Mouse (Mus musculus): ENCODE measurements around the gene Tmem141. TPM values are rescaled to one million over a fixed set of nuclear protein-coding genes. Genes with fewer than 3 reads are reported as not detected.

Tmem141 gene
- polyA plus RNA-seq, 1 experiment from 2014 or later, result 25.7 TPM

DNA sequence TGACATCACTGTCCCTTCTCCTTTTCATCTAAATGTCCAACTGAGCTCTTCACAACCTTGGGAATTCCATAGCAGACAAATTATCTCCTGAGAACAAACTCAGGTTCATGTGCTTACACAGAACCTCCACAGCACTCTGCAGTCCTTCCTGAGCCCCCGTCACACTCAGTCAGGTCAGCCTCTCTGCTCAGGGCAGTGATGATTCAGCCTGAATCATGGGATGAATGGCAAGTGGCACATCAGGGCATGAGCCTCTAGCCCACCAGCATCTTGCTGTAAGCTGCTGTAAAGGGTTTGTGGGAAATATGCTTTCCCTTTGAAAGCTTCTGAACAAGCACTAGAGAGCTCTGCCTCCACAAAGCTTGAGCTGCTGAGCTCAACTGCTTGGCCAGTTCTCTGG lies 23.1 kb downstream of the Tmem141 start:
- Histone ChIP-seq H3K9me3 (ENCODE audit: control insufficient read depth, low read length) (no peaks in the 10 kb centered on the region), H3K4me2 (ENCODE audit: low read length) (no peak overlapping the region), H3K9ac (ENCODE audit: low read length) (no peak overlapping the region), H3K27me3 (replicated peaks; ENCODE audit: control insufficient read depth, insufficient read depth, low read length) (no peaks in the 10 kb centered on the region), H3K4me3 (ENCODE audit: low read depth, low read length) (no peak overlapping the region), H3K27ac (ENCODE audit: low read depth) (no peak overlapping the region), H3K36me3 (ENCODE audit: control insufficient read depth, insufficient read depth, low read length) (peaks cover 88% of the 10 kb centered on the region), H3K4me1 (replicated peaks; ENCODE audit: control insufficient read depth, insufficient read depth, low read length) (no peaks in the 10 kb centered on the region)
- WGBS, result 96% methylated on average over 1 of the region's 1 CpGs
- DNase-seq (ENCODE audit: low spot score) (no peak), ATAC-seq (replicated peaks; ENCODE audit: low FRiP score, low TSS enrichment, low read depth) (no peak)

DNA sequence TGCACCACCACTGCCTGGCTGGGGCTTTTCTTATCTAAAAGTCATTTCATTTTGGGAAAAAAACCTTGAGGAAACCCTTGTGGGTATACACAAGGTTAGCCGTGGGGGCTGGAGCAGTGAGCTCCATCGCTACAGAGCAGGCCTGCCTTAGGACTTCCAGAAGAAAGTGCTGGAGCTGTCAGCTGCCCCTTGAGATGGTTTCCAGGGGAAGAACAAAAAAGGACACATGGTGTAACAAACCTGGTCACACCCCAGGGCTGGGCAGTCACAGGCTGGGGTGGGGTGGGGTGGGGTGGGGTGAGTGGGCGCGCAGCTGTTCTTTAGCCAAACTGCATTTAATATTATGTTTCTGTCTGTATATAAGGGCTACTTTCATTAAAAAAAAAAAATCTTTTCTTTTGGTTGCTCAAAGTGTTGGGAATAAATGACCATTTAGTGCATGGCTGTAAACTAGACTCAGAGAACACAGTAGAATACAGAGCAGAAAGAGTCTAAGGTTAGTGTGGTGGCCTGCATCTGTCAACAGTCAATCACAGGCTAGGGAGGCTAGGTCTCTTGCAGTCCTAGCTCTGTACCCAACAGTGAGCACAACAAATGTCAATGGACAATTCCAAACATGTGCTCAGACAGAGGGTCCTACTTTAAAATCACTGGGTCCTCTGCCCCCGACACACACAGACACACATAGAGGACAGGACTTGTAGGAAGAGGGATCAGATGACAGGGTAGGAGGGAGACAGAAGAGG lies 24.9 kb downstream of the Tmem141 start:
- ATAC-seq (replicated peaks; ENCODE audit: low FRiP score, low TSS enrichment, low read depth) (no peak), DNase-seq (ENCODE audit: low spot score) (no peak)
- Histone ChIP-seq H3K36me3 (ENCODE audit: control insufficient read depth, insufficient read depth, low read length) (peaks cover 94% of the 10 kb centered on the region), H3K4me1 (replicated peaks; ENCODE audit: control insufficient read depth, insufficient read depth, low read length) (no peaks in the 10 kb centered on the region), H3K4me2 (ENCODE audit: low read length) (no peak overlapping the region), H3K9me3 (ENCODE audit: control insufficient read depth, low read length) (no peaks in the 10 kb centered on the region), H3K9ac (ENCODE audit: low read length) (no peak overlapping the region), H3K27ac (ENCODE audit: low read depth) (no peak overlapping the region), H3K27me3 (replicated peaks; ENCODE audit: control insufficient read depth, insufficient read depth, low read length) (no peaks in the 10 kb centered on the region), H3K4me3 (ENCODE audit: low read depth, low read length) (no peak overlapping the region)
- WGBS, result 98% methylated on average over 5 of the region's 5 CpGs

DNA sequence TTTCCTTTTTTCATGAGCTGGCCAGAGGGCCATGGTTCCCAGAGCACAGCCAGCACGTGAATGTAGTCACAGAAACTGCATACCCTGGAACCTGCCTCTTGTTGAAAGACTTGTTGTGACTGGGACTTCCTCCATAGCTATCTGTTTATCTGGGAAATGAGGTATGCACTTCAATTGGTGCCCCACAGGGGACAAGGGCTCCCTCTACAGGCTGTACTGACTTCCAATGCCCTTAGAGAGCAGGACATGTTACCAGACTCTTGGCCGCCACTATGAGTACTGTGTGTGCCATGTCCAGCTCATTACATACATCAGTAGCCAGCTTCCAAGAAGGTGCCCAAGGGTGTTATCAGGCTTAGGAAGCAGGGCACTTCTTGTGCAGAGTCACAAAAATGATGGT lies 29.9 kb downstream of the Tmem141 start:
- Histone ChIP-seq H3K27me3 (replicated peaks; ENCODE audit: control insufficient read depth, insufficient read depth, low read length) (no peaks in the 10 kb centered on the region), H3K9me3 (ENCODE audit: control insufficient read depth, low read length) (no peaks in the 10 kb centered on the region), H3K9ac (ENCODE audit: low read length) (no peak overlapping the region), H3K4me2 (ENCODE audit: low read length) (no peak overlapping the region), H3K27ac (ENCODE audit: low read depth) (no peak overlapping the region), H3K4me3 (ENCODE audit: low read depth, low read length) (no peak overlapping the region), H3K4me1 (replicated peaks; ENCODE audit: control insufficient read depth, insufficient read depth, low read length) (no peaks in the 10 kb centered on the region), H3K36me3 (ENCODE audit: control insufficient read depth, insufficient read depth, low read length) (peaks cover 88% of the 10 kb centered on the region)
- 85% methylated on average over 2 of the region's 2 CpGs for WGBS
- no peak for ATAC-seq (replicated peaks; ENCODE audit: low FRiP score, low TSS enrichment, low read depth)
- DNase-seq (ENCODE audit: low spot score), result peak; percentile 53

- DNase-seq (ENCODE audit: low spot score), result no peak
- H3K9ac ChIP-seq (ENCODE audit: low read length), result no peak overlapping the region
- H3K4me1 ChIP-seq (replicated peaks; ENCODE audit: control insufficient read depth, insufficient read depth, low read length), result no peaks in the 10 kb centered on the region
- no peak overlapping the region for H3K4me3 ChIP-seq (ENCODE audit: low read depth, low read length)
- WGBS, result 92% methylated on average over 8 of the region's 8 CpGs
- H3K27ac ChIP-seq (ENCODE audit: low read depth), result no peak overlapping the region
- H3K9me3 ChIP-seq (ENCODE audit: control insufficient read depth, low read length), result no peaks in the 10 kb centered on the region
- H3K27me3 ChIP-seq (replicated peaks; ENCODE audit: control insufficient read depth, insufficient read depth, low read length), result no peaks in the 10 kb centered on the region
- ATAC-seq (replicated peaks; ENCODE audit: low FRiP score, low TSS enrichment, low read depth), result no peak
- peaks cover 89% of the 10 kb centered on the region for H3K36me3 ChIP-seq (ENCODE audit: control insufficient read depth, insufficient read depth, low read length)
- no peak overlapping the region for H3K4me2 ChIP-seq (ENCODE audit: low read length)
Observed at GRCm38 (mm10) chr2:25588227-25588907, 33.4 kb downstream of the Tmem141 start.

DNA sequence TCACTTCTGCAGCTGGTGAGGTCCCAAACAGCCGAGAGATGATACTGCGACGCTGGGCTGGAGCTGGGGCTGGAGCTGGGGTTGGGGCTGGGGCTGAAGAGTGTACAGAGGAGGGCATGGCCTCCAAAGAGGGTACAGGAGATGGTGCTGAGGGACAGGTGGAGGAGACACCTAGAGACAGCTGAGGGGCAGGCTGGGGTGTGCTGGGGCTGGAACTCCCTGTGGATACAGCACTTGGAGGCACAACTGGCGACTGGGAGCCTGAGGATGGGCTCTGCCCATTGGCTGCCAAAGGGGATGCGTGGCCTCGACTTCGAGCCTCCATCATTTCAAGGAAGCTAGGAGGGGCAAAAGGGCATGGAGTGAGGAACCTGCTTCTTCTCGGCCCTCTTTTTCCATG lies 34.5 kb downstream of the Tmem141 start:
- no peak for DNase-seq (ENCODE audit: low spot score)
- Histone ChIP-seq H3K27ac (ENCODE audit: low read depth) (no peak overlapping the region), H3K27me3 (replicated peaks; ENCODE audit: control insufficient read depth, insufficient read depth, low read length) (no peaks in the 10 kb centered on the region), H3K4me2 (ENCODE audit: low read length) (no peak overlapping the region), H3K4me3 (ENCODE audit: low read depth, low read length) (no peak overlapping the region), H3K9ac (ENCODE audit: low read length) (no peak overlapping the region), H3K9me3 (ENCODE audit: control insufficient read depth, low read length) (no peaks in the 10 kb centered on the region), H3K36me3 (ENCODE audit: control insufficient read depth, insufficient read depth, low read length) (peaks cover 84% of the 10 kb centered on the region), H3K4me1 (replicated peaks; ENCODE audit: control insufficient read depth, insufficient read depth, low read length) (peaks cover 7% of the 10 kb centered on the region)
- no peak for ATAC-seq (replicated peaks; ENCODE audit: low FRiP score, low TSS enrichment, low read depth)
- WGBS, result 94% methylated on average over 8 of the region's 8 CpGs

DNA sequence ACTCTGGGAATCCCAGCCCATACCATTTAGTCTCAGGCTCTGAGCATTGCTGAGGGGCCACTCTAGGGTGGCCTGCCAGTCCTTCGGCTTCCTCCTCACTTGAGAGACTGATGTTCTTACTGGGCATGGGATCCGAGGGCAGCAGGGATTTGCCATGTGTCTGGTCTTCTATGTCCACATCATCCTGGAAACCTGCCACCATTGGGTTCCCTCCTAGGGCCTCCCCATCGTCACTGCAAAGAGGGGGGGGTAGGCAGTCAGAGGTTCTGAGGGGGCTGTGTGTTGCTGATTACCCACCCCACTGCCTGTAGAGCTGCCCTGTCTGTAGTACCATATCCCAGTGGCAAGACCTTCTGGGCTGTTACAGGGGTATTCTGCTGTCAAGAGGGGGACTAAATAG lies 36.2 kb downstream of the Tmem141 start:
- peaks cover 67% of the 10 kb centered on the region for H3K36me3 ChIP-seq (ENCODE audit: control insufficient read depth, insufficient read depth, low read length)
- no peak for ATAC-seq (replicated peaks; ENCODE audit: low FRiP score, low TSS enrichment, low read depth)
- H3K27ac ChIP-seq (ENCODE audit: low read depth), result no peak overlapping the region
- no peak overlapping the region for H3K4me3 ChIP-seq (ENCODE audit: low read depth, low read length)
- DNase-seq (ENCODE audit: low spot score), result no peak
- H3K9ac ChIP-seq (ENCODE audit: low read length), result no peak overlapping the region
- no peaks in the 10 kb centered on the region for H3K9me3 ChIP-seq (ENCODE audit: control insufficient read depth, low read length)
- H3K4me1 ChIP-seq (replicated peaks; ENCODE audit: control insufficient read depth, insufficient read depth, low read length), result peaks cover 20% of the 10 kb centered on the region
- WGBS, result 83% methylated on average over 3 of the region's 3 CpGs
- H3K27me3 ChIP-seq (replicated peaks; ENCODE audit: control insufficient read depth, insufficient read depth, low read length), result peaks cover 4% of the 10 kb centered on the region
- H3K4me2 ChIP-seq (ENCODE audit: low read length), result no peak overlapping the region

- H3K9me3 ChIP-seq (ENCODE audit: control insufficient read depth, low read length), result no peaks in the 10 kb centered on the region
- no peak overlapping the region for H3K9ac ChIP-seq (ENCODE audit: low read length)
- ATAC-seq (replicated peaks; ENCODE audit: low FRiP score, low TSS enrichment, low read depth) (no peak), DNase-seq (ENCODE audit: low spot score) (no peak)
- H3K27me3 ChIP-seq (replicated peaks; ENCODE audit: control insufficient read depth, insufficient read depth, low read length), result peaks cover 12% of the 10 kb centered on the region
- no peak overlapping the region for H3K27ac ChIP-seq (ENCODE audit: low read depth)
- H3K4me2 ChIP-seq (ENCODE audit: low read length), result no peak overlapping the region
- H3K36me3 ChIP-seq (ENCODE audit: control insufficient read depth, insufficient read depth, low read length), result peaks cover 59% of the 10 kb centered on the region
- WGBS, result 84% methylated on average over 4 of the region's 4 CpGs
- H3K4me3 ChIP-seq (ENCODE audit: low read depth, low read length), result no peak overlapping the region
- H3K4me1 ChIP-seq (replicated peaks; ENCODE audit: control insufficient read depth, insufficient read depth, low read length), result peaks cover 26% of the 10 kb centered on the region
Observed at GRCm38 (mm10) chr2:25584856-25585255, 36.9 kb downstream of the Tmem141 start.

DNA sequence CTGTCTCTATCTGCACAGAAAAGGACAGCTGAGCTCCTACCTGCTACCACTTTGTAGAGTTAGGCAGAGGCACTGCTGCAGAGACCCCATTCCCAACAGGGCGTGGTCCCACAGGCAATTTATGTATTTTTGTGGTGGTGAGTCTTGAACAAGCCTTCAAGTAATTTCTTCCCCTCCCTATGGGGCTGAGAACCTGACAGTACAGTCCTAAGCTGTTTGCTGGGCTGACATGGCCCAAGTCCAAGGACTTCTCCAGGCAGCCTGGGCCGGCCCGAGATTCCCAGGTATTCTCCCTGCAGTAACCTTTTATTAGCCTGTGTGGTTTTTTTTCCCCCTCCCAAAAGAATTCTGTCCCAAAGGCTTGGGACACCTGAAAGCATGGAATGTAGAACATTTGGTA lies 37.7 kb downstream of the Tmem141 start:
- Histone ChIP-seq H3K4me2 (ENCODE audit: low read length) (no peak overlapping the region), H3K9me3 (ENCODE audit: control insufficient read depth, low read length) (no peaks in the 10 kb centered on the region), H3K36me3 (ENCODE audit: control insufficient read depth, insufficient read depth, low read length) (peaks cover 53% of the 10 kb centered on the region), H3K4me3 (ENCODE audit: low read depth, low read length) (no peak overlapping the region), H3K4me1 (replicated peaks; ENCODE audit: control insufficient read depth, insufficient read depth, low read length) (peaks cover 32% of the 10 kb centered on the region), H3K27ac (ENCODE audit: low read depth) (no peak overlapping the region), H3K27me3 (replicated peaks; ENCODE audit: control insufficient read depth, insufficient read depth, low read length) (peaks cover 19% of the 10 kb centered on the region), H3K9ac (ENCODE audit: low read length) (no peak overlapping the region)
- WGBS, result 82% methylated on average over 3 of the region's 3 CpGs
- DNase-seq (ENCODE audit: low spot score) (no peak), ATAC-seq (replicated peaks; ENCODE audit: low FRiP score, low TSS enrichment, low read depth) (no peak)

- no peak for DNase-seq (ENCODE audit: low spot score)
- H3K9me3 ChIP-seq (ENCODE audit: control insufficient read depth, low read length), result no peaks in the 10 kb centered on the region
- 67% methylated on average over 4 of the region's 4 CpGs for WGBS
- ATAC-seq (replicated peaks; ENCODE audit: low FRiP score, low TSS enrichment, low read depth), result no peak
- peaks cover 24% of the 10 kb centered on the region for H3K27me3 ChIP-seq (replicated peaks; ENCODE audit: control insufficient read depth, insufficient read depth, low read length)
- H3K4me3 ChIP-seq (ENCODE audit: low read depth, low read length), result no peak overlapping the region
- H3K4me2 ChIP-seq (ENCODE audit: low read length), result no peak overlapping the region
- peaks cover 32% of the 10 kb centered on the region for H3K4me1 ChIP-seq (replicated peaks; ENCODE audit: control insufficient read depth, insufficient read depth, low read length)
- peaks cover 51% of the 10 kb centered on the region for H3K36me3 ChIP-seq (ENCODE audit: control insufficient read depth, insufficient read depth, low read length)
- no peak overlapping the region for H3K9ac ChIP-seq (ENCODE audit: low read length)
- H3K27ac ChIP-seq (ENCODE audit: low read depth), result no peak overlapping the region
Observed at GRCm38 (mm10) chr2:25583571-25583970, 38.2 kb downstream of the Tmem141 start.

All from intestine, embryonic 14.5 days (tissue).